Mouse (Mus musculus): ENCODE data around the gene Vmn1r225. TPM values are rescaled to one million over a fixed set of nuclear protein-coding genes. Genes with fewer than 3 reads are reported as not detected.
"Not testable (repeated sequence)": the region's sequence is repeated elsewhere in the genome, so short reads cannot be mapped to it uniquely, and the experiment has no call there.

The Vmn1r225 gene
- polyA plus RNA-seq (2015; fragmentation: Nextera tagmentation; extraction: Ambion mirVana): not detected in 2 replicates

- peaks cover 16% of the 10 kb centered on the region; the same call in 1 of the 2 replicates for H3K9me3 ChIP-seq
- H3K27ac ChIP-seq (replicated peaks): no peak within 1 kb of the TSS
- no peaks in the 10 kb centered on the region for H3K36me3 ChIP-seq
- H3K27me3 ChIP-seq: no peaks in the 10 kb centered on the region
- H3K4me3 ChIP-seq: no peak within 1 kb of the TSS
- H3K4me2 ChIP-seq (replicated peaks): no peak within 1 kb of the TSS
- H3K4me1 ChIP-seq: no peaks in the 10 kb centered on the region
- H3K9ac ChIP-seq (replicated peaks): no peak within 1 kb of the TSS
- ATAC-seq (replicated peaks): no peak
These were observed at the start of gene Vmn1r225 for GRCm38 (mm10) chr17:20497858-20498257. TSS of gene Vmn1r225 (plus strand) at chr17:20498158.

- WGBS: 72% methylated on average over 3 of the region's 3 CpGs
- H3K4me3 ChIP-seq: no peak overlapping the region
- no peaks in the 10 kb centered on the region for H3K4me1 ChIP-seq
- no peaks in the 10 kb centered on the region; the same call in 1 of the 2 replicates for H3K9me3 ChIP-seq
- no peak for ATAC-seq (replicated peaks)
- H3K4me2 ChIP-seq (replicated peaks): no peak overlapping the region
- no peaks in the 10 kb centered on the region for H3K27me3 ChIP-seq
- H3K27ac ChIP-seq (replicated peaks): no peak overlapping the region
- no peaks in the 10 kb centered on the region for H3K36me3 ChIP-seq
- no peak overlapping the region for H3K9ac ChIP-seq (replicated peaks)
These were observed 24.6 kb upstream of the Vmn1r225 start for GRCm38 (mm10) chr17:20473311-20473710.

GRCm38 (mm10) chr17:20481231-20481630 lies 16.7 kb upstream of the Vmn1r225 start, which contains the start of gene Vmn2r108:
TSS of gene Vmn2r108 (minus strand) at chr17:20481331.
- no peak for ATAC-seq (replicated peaks)
- H3K9me3 ChIP-seq: 0 out of 2 replicates have a peak, but pooled peaks cover 7% of the 10 kb centered on the region
- no peak within 1 kb of the TSS for H3K27ac ChIP-seq (replicated peaks)
- H3K4me1 ChIP-seq: no peaks in the 10 kb centered on the region
- no peaks in the 10 kb centered on the region for H3K27me3 ChIP-seq
- H3K4me2 ChIP-seq (replicated peaks): no peak within 1 kb of the TSS
- no peak within 1 kb of the TSS for H3K9ac ChIP-seq (replicated peaks)
- H3K4me3 ChIP-seq: no peak within 1 kb of the TSS
- no peaks in the 10 kb centered on the region for H3K36me3 ChIP-seq

- not testable (repeated sequence) for H3K36me3 ChIP-seq; H3K27ac ChIP-seq (replicated peaks); H3K9ac ChIP-seq (replicated peaks); ATAC-seq (replicated peaks); H3K27me3 ChIP-seq; H3K4me2 ChIP-seq (replicated peaks); H3K4me1 ChIP-seq; H3K4me3 ChIP-seq
- H3K9me3 ChIP-seq: peaks cover 14% of the 10 kb centered on the region; the same call in 1 of the 2 replicates
These were observed 10.3 kb downstream of the Vmn1r225 start for GRCm38 (mm10) chr17:20508247-20508646.

Other genes with a start within 250 kb of the Vmn1r225 start
- not detected in 2 replicates for gene Vmn2r106, start 212.6 kb upstream of the Vmn1r225 start, polyA plus RNA-seq (2015; fragmentation: Nextera tagmentation; extraction: Ambion mirVana)
- gene Vmn2r107, start 152.9 kb upstream of the Vmn1r225 start, polyA plus RNA-seq (2015; fragmentation: Nextera tagmentation; extraction: Ambion mirVana): not detected in 2 replicates
- not detected in 2 replicates for gene Vmn1r224, start 84.0 kb upstream of the Vmn1r225 start, polyA plus RNA-seq (2015; fragmentation: Nextera tagmentation; extraction: Ambion mirVana)
- not detected in 2 replicates for gene Vmn2r108, start 16.8 kb upstream of the Vmn1r225 start, polyA plus RNA-seq (2015; fragmentation: Nextera tagmentation; extraction: Ambion mirVana)
- gene Vmn2r109, start 66.6 kb downstream of the Vmn1r225 start, polyA plus RNA-seq (2015; fragmentation: Nextera tagmentation; extraction: Ambion mirVana): not detected in 2 replicates
- gene Vmn2r110, start 98.3 kb downstream of the Vmn1r225 start, polyA plus RNA-seq (2015; fragmentation: Nextera tagmentation; extraction: Ambion mirVana): 0.04 TPM in 1 of 2 replicates, not detected in the other
- not detected in 2 replicates for gene Fpr-rs3, start 126.7 kb downstream of the Vmn1r225 start, polyA plus RNA-seq (2015; fragmentation: Nextera tagmentation; extraction: Ambion mirVana)
- not detected in 2 replicates for gene Vmn1r226, start 184.7 kb downstream of the Vmn1r225 start, polyA plus RNA-seq (2015; fragmentation: Nextera tagmentation; extraction: Ambion mirVana)
- gene Vmn1r227, start 231.7 kb downstream of the Vmn1r225 start, polyA plus RNA-seq (2015; fragmentation: Nextera tagmentation; extraction: Ambion mirVana): not detected in 2 replicates

Measured in forebrain, embryonic 15.5 days (tissue).